Mouse (Mus musculus): Measurements from ENCODE around the gene Kcnd3. TPM values are rescaled to one million over a fixed set of nuclear protein-coding genes. Genes with fewer than 3 reads are reported as not detected.

The Kcnd3 gene
- polyA plus RNA-seq, 1 experiment from 2014 or later = 0.37 TPM

GRCm38 (mm10) chr3:105569310-105569752, 117.2 kb downstream of the Kcnd3 start:
- no peak for ATAC-seq (replicated peaks; ENCODE audit: low FRiP score)
- 52% methylated on average over 6 of the region's 6 CpGs for WGBS

DNA sequence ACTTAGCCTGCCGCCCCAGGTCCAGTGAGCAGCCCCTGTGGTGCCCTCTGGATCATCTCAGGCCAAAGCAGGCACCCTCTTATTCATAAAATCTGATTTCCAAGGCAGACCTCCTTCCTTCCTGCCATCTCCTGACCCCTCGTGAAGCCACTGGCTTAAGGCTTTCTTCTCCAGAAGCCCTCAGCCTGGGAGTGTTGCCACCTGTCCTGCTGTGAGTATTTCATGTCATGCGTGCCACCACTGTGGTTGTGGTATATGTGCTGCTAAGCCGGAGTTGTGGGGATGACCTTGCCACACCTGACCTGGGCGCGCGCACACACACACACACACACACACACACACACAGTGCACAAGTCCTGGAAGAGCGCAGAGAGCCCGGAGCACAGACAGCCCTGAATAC, 117.8 kb downstream of the Kcnd3 start:
- H3K27me3 ChIP-seq (replicated peaks; ENCODE audit: control insufficient read depth, insufficient read depth, low read length) = no peaks in the 10 kb centered on the region; the same call in 1 of the 2 replicates
- H3K4me3 ChIP-seq (ENCODE audit: low read depth, low read length) = no peak overlapping the region
- WGBS = 72% methylated on average over 9 of the region's 9 CpGs
- H3K4me2 ChIP-seq = no peak overlapping the region
- no peaks in the 10 kb centered on the region for H3K4me1 ChIP-seq (replicated peaks; ENCODE audit: control insufficient read depth, insufficient read depth, low read length)
- DNase-seq (ENCODE audit: low spot score) = no peak
- H3K9ac ChIP-seq (ENCODE audit: low read depth, low read length) = no peak overlapping the region
- no peaks in the 10 kb centered on the region for H3K36me3 ChIP-seq (ENCODE audit: control insufficient read depth, insufficient read depth, low read length)
- no peaks in the 10 kb centered on the region for H3K9me3 ChIP-seq (ENCODE audit: control insufficient read depth, low read length)
- ATAC-seq (replicated peaks; ENCODE audit: low FRiP score) = no peak
- no peak overlapping the region for H3K27ac ChIP-seq (ENCODE audit: low read depth, low read length)

More at GRCm38 (mm10) chr3:105569310-105569752, 117.2 kb downstream of the Kcnd3 start:
- Histone ChIP-seq H3K27ac (ENCODE audit: low read depth, low read length) (no peak overlapping the region), H3K9me3 (ENCODE audit: control insufficient read depth, low read length) (no peaks in the 10 kb centered on the region), H3K4me2 (no peak overlapping the region), H3K9ac (ENCODE audit: low read depth, low read length) (no peak overlapping the region), H3K4me3 (ENCODE audit: low read depth, low read length) (no peak overlapping the region), H3K4me1 (replicated peaks; ENCODE audit: control insufficient read depth, insufficient read depth, low read length) (no peaks in the 10 kb centered on the region), H3K36me3 (ENCODE audit: control insufficient read depth, insufficient read depth, low read length) (no peaks in the 10 kb centered on the region), H3K27me3 (replicated peaks; ENCODE audit: control insufficient read depth, insufficient read depth, low read length) (no peaks in the 10 kb centered on the region; the same call in 1 of the 2 replicates)
- DNase-seq (ENCODE audit: low spot score) = no peak

DNA sequence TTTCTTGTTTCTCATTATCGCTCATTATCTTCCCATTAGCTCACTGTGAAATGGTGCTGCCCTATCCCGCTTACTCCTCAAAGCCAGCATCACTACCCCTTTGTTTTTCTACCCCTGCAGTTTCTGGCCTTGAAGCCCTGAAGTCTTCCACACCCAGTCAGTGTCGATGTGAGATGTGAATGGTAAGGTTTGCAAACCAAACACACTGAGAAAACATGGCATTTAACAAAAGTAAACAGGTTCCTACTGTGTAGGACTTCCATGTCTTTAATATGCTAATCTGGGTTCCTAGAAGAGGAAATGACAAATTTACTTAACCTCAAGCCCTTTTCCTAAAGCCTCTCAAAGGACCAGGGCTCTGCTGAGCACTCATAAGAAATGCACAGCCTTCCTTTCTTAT, 118.7 kb downstream of the Kcnd3 start:
- no peak overlapping the region for H3K9ac ChIP-seq (ENCODE audit: low read depth, low read length)
- no peak overlapping the region for H3K4me2 ChIP-seq
- H3K27ac ChIP-seq (ENCODE audit: low read depth, low read length) = no peak overlapping the region
- H3K27me3 ChIP-seq (replicated peaks; ENCODE audit: control insufficient read depth, insufficient read depth, low read length) = no peaks in the 10 kb centered on the region; the same call in 1 of the 2 replicates
- no peak for ATAC-seq (replicated peaks; ENCODE audit: low FRiP score)
- no peaks in the 10 kb centered on the region for H3K9me3 ChIP-seq (ENCODE audit: control insufficient read depth, low read length)
- WGBS = 37% methylated on average over 3 of the region's 3 CpGs
- H3K36me3 ChIP-seq (ENCODE audit: control insufficient read depth, insufficient read depth, low read length) = no peaks in the 10 kb centered on the region
- H3K4me3 ChIP-seq (ENCODE audit: low read depth, low read length) = no peak overlapping the region
- DNase-seq (ENCODE audit: low spot score) = no peak
- H3K4me1 ChIP-seq (replicated peaks; ENCODE audit: control insufficient read depth, insufficient read depth, low read length) = no peaks in the 10 kb centered on the region

DNA sequence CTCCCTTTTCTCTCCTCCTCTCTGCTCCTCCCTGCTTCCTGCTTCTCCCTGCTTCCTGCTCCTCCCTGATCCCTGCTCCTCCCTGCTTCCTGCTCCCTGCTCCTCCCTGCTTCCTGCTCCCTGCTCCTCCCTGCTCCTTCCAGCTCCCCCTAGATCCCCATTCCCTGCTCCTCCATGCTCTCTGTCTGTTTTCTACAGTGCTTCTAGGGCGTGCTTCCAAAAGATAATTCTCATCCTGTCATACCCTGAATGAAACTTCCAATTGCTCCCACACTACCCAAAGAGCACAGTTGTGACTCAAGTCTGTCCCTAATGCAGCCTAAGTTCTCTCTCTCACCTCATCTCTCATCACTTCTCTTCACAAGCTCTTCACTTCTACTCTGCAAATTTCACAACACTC, 119.8 kb downstream of the Kcnd3 start:
- Histone ChIP-seq H3K4me1 (replicated peaks; ENCODE audit: control insufficient read depth, insufficient read depth, low read length) (no peaks in the 10 kb centered on the region), H3K9ac (ENCODE audit: low read depth, low read length) (no peak overlapping the region), H3K9me3 (ENCODE audit: control insufficient read depth, low read length) (no peaks in the 10 kb centered on the region), H3K27ac (ENCODE audit: low read depth, low read length) (no peak overlapping the region), H3K4me3 (ENCODE audit: low read depth, low read length) (no peak overlapping the region), H3K27me3 (replicated peaks; ENCODE audit: control insufficient read depth, insufficient read depth, low read length) (no peaks in the 10 kb centered on the region; the same call in 1 of the 2 replicates), H3K4me2 (no peak overlapping the region), H3K36me3 (ENCODE audit: control insufficient read depth, insufficient read depth, low read length) (no peaks in the 10 kb centered on the region)
- WGBS = 47% methylated on average over 1 of the region's 1 CpGs
- ATAC-seq (replicated peaks; ENCODE audit: low FRiP score) (no peak), DNase-seq (ENCODE audit: low spot score) (no peak)

GRCm38 (mm10) chr3:105573156-105573555, 121.0 kb downstream of the Kcnd3 start:
- DNase-seq (ENCODE audit: low spot score) = no peak
- WGBS = 77% methylated on average over 2 of the region's 2 CpGs
- H3K36me3 ChIP-seq (ENCODE audit: control insufficient read depth, insufficient read depth, low read length) = no peaks in the 10 kb centered on the region
- H3K4me1 ChIP-seq (replicated peaks; ENCODE audit: control insufficient read depth, insufficient read depth, low read length) = no peaks in the 10 kb centered on the region
- H3K4me2 ChIP-seq = no peak overlapping the region
- no peak overlapping the region for H3K9ac ChIP-seq (ENCODE audit: low read depth, low read length)
- H3K4me3 ChIP-seq (ENCODE audit: low read depth, low read length) = no peak overlapping the region
- H3K27me3 ChIP-seq (replicated peaks; ENCODE audit: control insufficient read depth, insufficient read depth, low read length) = no peaks in the 10 kb centered on the region; the same call in 1 of the 2 replicates
- H3K9me3 ChIP-seq (ENCODE audit: control insufficient read depth, low read length) = no peaks in the 10 kb centered on the region
- no peak for ATAC-seq (replicated peaks; ENCODE audit: low FRiP score)
- no peak overlapping the region for H3K27ac ChIP-seq (ENCODE audit: low read depth, low read length)

DNA sequence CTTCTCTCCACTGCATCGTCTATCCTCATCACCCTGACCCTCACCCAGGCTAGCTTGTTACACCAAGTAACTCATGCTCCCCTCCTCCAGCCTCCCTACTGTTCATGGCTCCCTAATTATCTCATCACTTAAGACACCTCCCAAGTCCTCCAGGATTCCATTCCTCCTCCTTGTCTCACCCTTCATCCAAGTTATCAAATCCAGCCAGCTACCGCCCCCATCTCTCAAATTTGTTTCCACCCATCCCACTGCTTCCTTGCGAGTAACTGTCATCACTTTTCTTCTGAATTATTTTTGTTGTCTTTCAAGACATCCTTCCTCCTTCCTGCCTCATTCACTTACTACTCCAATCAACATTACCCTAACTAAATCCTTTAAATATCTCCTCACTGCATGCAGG, 126.2 kb downstream of the Kcnd3 start:
- 64% methylated on average over 3 of the region's 3 CpGs for WGBS
- no peak overlapping the region for H3K4me3 ChIP-seq (ENCODE audit: low read depth, low read length)
- ATAC-seq (replicated peaks; ENCODE audit: low FRiP score) (no peak), DNase-seq (ENCODE audit: low spot score) (no peak)
- H3K9ac ChIP-seq (ENCODE audit: low read depth, low read length) = no peak overlapping the region
- H3K27me3 ChIP-seq (replicated peaks; ENCODE audit: control insufficient read depth, insufficient read depth, low read length) = no peaks in the 10 kb centered on the region
- H3K4me1 ChIP-seq (replicated peaks; ENCODE audit: control insufficient read depth, insufficient read depth, low read length) = no peaks in the 10 kb centered on the region
- H3K27ac ChIP-seq (ENCODE audit: low read depth, low read length) = no peak overlapping the region
- H3K9me3 ChIP-seq (ENCODE audit: control insufficient read depth, low read length) = no peaks in the 10 kb centered on the region
- no peak overlapping the region for H3K4me2 ChIP-seq
- no peaks in the 10 kb centered on the region for H3K36me3 ChIP-seq (ENCODE audit: control insufficient read depth, insufficient read depth, low read length)

DNA sequence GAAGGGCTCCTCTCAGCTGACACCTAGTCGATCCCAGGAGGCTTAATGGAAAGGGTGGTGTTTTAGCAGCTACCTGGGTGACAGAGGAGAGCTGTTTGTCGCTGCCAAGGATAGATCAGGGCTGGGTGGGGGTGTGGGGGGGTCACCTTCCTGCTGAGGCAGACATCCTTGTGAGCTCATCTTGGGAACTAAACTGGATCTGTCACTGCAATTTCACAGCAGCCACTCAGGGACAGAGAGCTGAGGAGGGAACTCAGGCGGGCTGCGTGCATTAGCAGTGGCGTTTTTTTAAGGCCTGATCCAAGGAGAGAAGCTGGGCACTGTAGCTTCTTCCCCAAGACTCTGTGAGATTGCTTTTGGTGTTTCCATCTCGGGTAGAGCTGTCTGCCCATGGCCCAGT, 129.0 kb downstream of the Kcnd3 start:
- Histone ChIP-seq H3K4me2 (no peak overlapping the region), H3K27me3 (replicated peaks; ENCODE audit: control insufficient read depth, insufficient read depth, low read length) (no peaks in the 10 kb centered on the region), H3K9ac (ENCODE audit: low read depth, low read length) (no peak overlapping the region), H3K4me3 (ENCODE audit: low read depth, low read length) (no peak overlapping the region), H3K9me3 (ENCODE audit: control insufficient read depth, low read length) (no peaks in the 10 kb centered on the region), H3K4me1 (replicated peaks; ENCODE audit: control insufficient read depth, insufficient read depth, low read length) (no peaks in the 10 kb centered on the region), H3K27ac (ENCODE audit: low read depth, low read length) (no peak overlapping the region), H3K36me3 (ENCODE audit: control insufficient read depth, insufficient read depth, low read length) (no peaks in the 10 kb centered on the region)
- DNase-seq (ENCODE audit: low spot score) (no peak), ATAC-seq (replicated peaks; ENCODE audit: low FRiP score) (no peak)
- WGBS = 67% methylated on average over 6 of the region's 6 CpGs

DNA sequence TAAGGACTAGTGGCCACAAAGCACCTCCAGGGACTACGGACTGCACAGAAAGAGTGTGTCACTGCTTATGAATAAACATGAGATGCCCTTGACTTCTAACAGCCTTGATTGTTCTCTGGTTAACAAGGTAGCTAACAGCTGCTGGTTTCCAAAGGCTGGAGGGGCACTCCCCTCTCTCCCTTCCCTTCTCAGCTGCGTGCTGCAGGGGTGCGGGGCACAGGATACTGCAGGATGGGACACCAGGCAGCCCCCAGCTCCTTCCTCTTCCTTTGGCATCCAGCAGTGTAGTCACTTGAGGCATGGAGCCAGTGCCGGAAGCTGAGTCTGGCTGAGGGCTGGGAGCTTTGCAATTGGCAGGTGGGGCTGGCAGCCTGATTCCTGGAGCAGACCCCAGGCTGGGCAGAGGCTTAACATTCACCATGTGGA, 133.6 kb downstream of the Kcnd3 start:
- no peak overlapping the region for H3K27ac ChIP-seq (ENCODE audit: low read depth, low read length)
- no peaks in the 10 kb centered on the region for H3K9me3 ChIP-seq (ENCODE audit: control insufficient read depth, low read length)
- no peaks in the 10 kb centered on the region for H3K27me3 ChIP-seq (replicated peaks; ENCODE audit: control insufficient read depth, insufficient read depth, low read length)
- H3K4me2 ChIP-seq = no peak overlapping the region
- H3K4me1 ChIP-seq (replicated peaks; ENCODE audit: control insufficient read depth, insufficient read depth, low read length) = no peaks in the 10 kb centered on the region
- no peak overlapping the region for H3K4me3 ChIP-seq (ENCODE audit: low read depth, low read length)
- no peak for ATAC-seq (replicated peaks; ENCODE audit: low FRiP score)
- no peaks in the 10 kb centered on the region for H3K36me3 ChIP-seq (ENCODE audit: control insufficient read depth, insufficient read depth, low read length)
- 30% methylated on average over 4 of the region's 4 CpGs for WGBS
- no peak for DNase-seq (ENCODE audit: low spot score)
- H3K9ac ChIP-seq (ENCODE audit: low read depth, low read length) = no peak overlapping the region

- DNase-seq (ENCODE audit: low spot score) (no peak), ATAC-seq (replicated peaks; ENCODE audit: low FRiP score) (no peak)
- no peaks in the 10 kb centered on the region for H3K4me1 ChIP-seq (replicated peaks; ENCODE audit: control insufficient read depth, insufficient read depth, low read length)
- no peaks in the 10 kb centered on the region for H3K9me3 ChIP-seq (ENCODE audit: control insufficient read depth, low read length)
- H3K4me2 ChIP-seq = no peak overlapping the region
- 86% methylated on average over 15 of the region's 15 CpGs for WGBS
- no peak overlapping the region for H3K9ac ChIP-seq (ENCODE audit: low read depth, low read length)
- no peak overlapping the region for H3K27ac ChIP-seq (ENCODE audit: low read depth, low read length)
- no peaks in the 10 kb centered on the region for H3K27me3 ChIP-seq (replicated peaks; ENCODE audit: control insufficient read depth, insufficient read depth, low read length)
- H3K36me3 ChIP-seq (ENCODE audit: control insufficient read depth, insufficient read depth, low read length) = no peaks in the 10 kb centered on the region
- H3K4me3 ChIP-seq (ENCODE audit: low read depth, low read length) = no peak overlapping the region
Measured at GRCm38 (mm10) chr3:105590056-105590672, 138.0 kb downstream of the Kcnd3 start.

Measured in liver, embryonic 11.5 days (tissue).